Mouse (Mus musculus): ENCODE measurements around the gene Sos1. TPM values are rescaled to one million over a fixed set of nuclear protein-coding genes. Genes with fewer than 3 reads are reported as not detected.

Gene Sos1
- 24.6 TPM for polyA plus RNA-seq (2017; shearing (Covaris generic))

GRCm38 (mm10) chr17:80480031-80480854 lies at the start of gene Sos1:
Gene Sos1, minus strand, starts transcription at chr17:80480453.

GRCm38 (mm10) chr17:80372989-80373725 lies 107.1 kb downstream of the Sos1 start, which contains the start of gene Gm10190:
Gene Gm10190, minus strand, starts transcription at chr17:80373541.

Other genes with a start within 250 kb of the Sos1 start
- gene Morn2, start 190.2 kb downstream of the Sos1 start, polyA plus RNA-seq (2017; shearing (Covaris generic)) = 2.2 TPM
- gene Dhx57, start 190.0 kb downstream of the Sos1 start, polyA plus RNA-seq (2017; shearing (Covaris generic)) = 17.6 TPM
- gene Arhgef33, start 173.0 kb downstream of the Sos1 start, polyA plus RNA-seq (2017; shearing (Covaris generic)) = not detected
- not detected for gene Gm10190, start 106.9 kb downstream of the Sos1 start, polyA plus RNA-seq (2017; shearing (Covaris generic))
- gene Cdkl4, start 97.4 kb upstream of the Sos1 start, polyA plus RNA-seq (2017; shearing (Covaris generic)) = 0.71 TPM
- 17.1 TPM for gene Map4k3, start 248.0 kb upstream of the Sos1 start, polyA plus RNA-seq (2017; shearing (Covaris generic))